Mouse (Mus musculus): Measurements from ENCODE around the gene Zbtb2. TPM values are rescaled to one million over a fixed set of nuclear protein-coding genes. Genes with fewer than 3 reads are reported as not detected.
A peak's percentile ranks its signal among the peaks of the same experiment; 100 is the strongest.

Gene Zbtb2
- total and polyA plus RNA-seq, 3 experiments: 6.1 to 11.4 (median 11.1) TPM

GRCm38 (mm10) chr10:4347591-4347990 is 40.3 kb downstream of the Zbtb2 start:
- Histone ChIP-seq H3K4me1 (ENCODE audit: control insufficient read depth in 1 of 2, insufficient read depth in 2 of 2) (peaks cover 0 to 4% of the 10 kb centered on the region in 2 experiments; a peak in 1 of 4 replicates), H3K9ac (ENCODE audit: insufficient read depth, low read depth) (no peak overlapping the region), H3K4me2 (ENCODE audit: insufficient read depth, low read depth, poor library complexity, severe bottlenecking) (no peak overlapping the region), H3K4me3 (replicated peaks in 1 of 3; ENCODE audit: low read depth in 2 of 3, low read length in 2 of 3, poor library complexity in 1 of 3) (no peak overlapping the region), H3K79me2 (replicated peaks; ENCODE audit: control insufficient read depth, extremely low read depth, insufficient read depth, poor library complexity, severe bottlenecking) (no peaks in the 10 kb centered on the region), H3K9me3 (replicated peaks; ENCODE audit: low read length) (no peaks in the 10 kb centered on the region), H3K27me3 (replicated peaks) (no peaks in the 10 kb centered on the region), H3K36me3 (replicated peaks in 1 of 2; ENCODE audit: control insufficient read depth in 1 of 2, insufficient read depth in 1 of 2, low read length in 1 of 2) (no peaks in the 10 kb centered on the region), H3K27ac (ENCODE audit: insufficient read depth, low read depth) (no peak overlapping the region)
- TF ChIP-seq E2F4 (IDR thresholded peaks at IDR 0.05; ENCODE audit: insufficient replicate concordance, low read depth, low read length) (no peak), MEF2A (IDR thresholded peaks at IDR 0.05; ENCODE audit: borderline replicate concordance, low read depth, low read length) (no peak), NRF1 (IDR thresholded peaks at IDR 0.05; ENCODE audit: low read depth, low read length) (no peak), ELF1 (IDR thresholded peaks at IDR 0.05; ENCODE audit: low read depth, low read length) (no peak), ZKSCAN1 (IDR thresholded peaks at IDR 0.05; ENCODE audit: borderline replicate concordance, low read depth, low read length) (no peak), ZMIZ1 (IDR thresholded peaks at IDR 0.05; ENCODE audit: low read depth, low read length) (no peak), ZC3H11A (IDR thresholded peaks at IDR 0.05; ENCODE audit: low read depth, low read length) (no peak)
- DNase-seq (ENCODE audit: extremely low read depth): no peak
- in situ Hi-C loops (cut with MboI; ENCODE audit: low pct_ligation_motif_present, low pct_unique_long_range_greater_than_20kb, low sequenced_read_pairs) (loop anchor here (25.0 kb wide), 2 partner anchors 260 to 810 kb away; partner anchors contain the start of gene Iyd), dilution Hi-C loops (cut with MboI; ENCODE audit: extremely low pct_ligation_motif_present, extremely low pct_unique_long_range_greater_than_20kb, low sequenced_read_pairs) (no loop called here)

GRCm38 (mm10) chr10:4347136-4347492 is 40.8 kb downstream of the Zbtb2 start:
- Histone ChIP-seq H3K79me2 (replicated peaks; ENCODE audit: control insufficient read depth, extremely low read depth, insufficient read depth, poor library complexity, severe bottlenecking) (no peaks in the 10 kb centered on the region), H3K4me2 (ENCODE audit: insufficient read depth, low read depth, poor library complexity, severe bottlenecking) (peak overlapping the region; percentile 78), H3K9ac (ENCODE audit: insufficient read depth, low read depth) (no peak overlapping the region), H3K4me3 (replicated peaks in 1 of 3; ENCODE audit: low read depth in 2 of 3, low read length in 2 of 3, poor library complexity in 1 of 3) (peak overlapping the region in 1 of 3 experiments; percentile 49), H3K27me3 (replicated peaks) (no peaks in the 10 kb centered on the region), H3K27ac (ENCODE audit: insufficient read depth, low read depth) (no peak overlapping the region), H3K4me1 (ENCODE audit: control insufficient read depth in 1 of 2, insufficient read depth in 2 of 2) (peaks cover 0 to 4% of the 10 kb centered on the region in 2 experiments; a peak in 1 of 4 replicates), H3K36me3 (replicated peaks in 1 of 2; ENCODE audit: control insufficient read depth in 1 of 2, insufficient read depth in 1 of 2, low read length in 1 of 2) (no peaks in the 10 kb centered on the region), H3K9me3 (replicated peaks; ENCODE audit: low read length) (no peaks in the 10 kb centered on the region)
- no peak for TF ChIP-seq ZC3H11A (IDR thresholded peaks at IDR 0.05; ENCODE audit: low read depth, low read length)
- TF ChIP-seq SIN3A (IDR thresholded peaks at IDR 0.05; ENCODE audit: low read length): no peak
- TF ChIP-seq JUN (IDR thresholded peaks at IDR 0.05; ENCODE audit: insufficient read depth, low read depth, low read length): no peak
- no peak for TF ChIP-seq TBP (conservative IDR thresholded peaks at IDR 0.05; ENCODE audit: low read depth, low read length)
- no peak for TF ChIP-seq ZNF384 (IDR thresholded peaks at IDR 0.05; ENCODE audit: low read depth, low read length)
- TF ChIP-seq BHLHE40 (IDR thresholded peaks at IDR 0.05; ENCODE audit: low read depth, low read length): no peak
- no peak for TF ChIP-seq RCOR1 (conservative IDR thresholded peaks at IDR 0.05; ENCODE audit: low read depth, low read length)
- no peak for TF ChIP-seq E2F4 (IDR thresholded peaks at IDR 0.05; ENCODE audit: insufficient replicate concordance, low read depth, low read length)
- TF ChIP-seq NELFE (IDR thresholded peaks at IDR 0.05; ENCODE audit: low read depth, low read length): no peak
- TF ChIP-seq MXI1 (IDR thresholded peaks at IDR 0.05; ENCODE audit: low read depth, low read length): no peak
- no peak for TF ChIP-seq EP300 (IDR thresholded peaks at IDR 0.05; ENCODE audit: low read length)
- no peak for TF ChIP-seq ETS1 (conservative IDR thresholded peaks at IDR 0.05; ENCODE audit: low read depth, low read length)
- TF ChIP-seq POLR2AphosphoS2 (IDR thresholded peaks at IDR 0.05; ENCODE audit: low read depth, low read length): no peak
- TF ChIP-seq ELF1 (IDR thresholded peaks at IDR 0.05; ENCODE audit: low read depth, low read length): no peak
- TF ChIP-seq TCF12 (IDR thresholded peaks at IDR 0.05; ENCODE audit: low read depth, low read length): no peak
- no peak for TF ChIP-seq POLR2A (IDR thresholded peaks at IDR 0.05; ENCODE audit: low read depth, low read length)
- TF ChIP-seq CTCF (conservative IDR thresholded peaks at IDR 0.05 in 1 of 2, IDR thresholded peaks at IDR 0.05 in 1 of 2; ENCODE audit: low read depth in 2 of 2, low read length in 2 of 2): no peak
- TF ChIP-seq JUND (conservative IDR thresholded peaks at IDR 0.05; ENCODE audit: low read depth, low read length): no peak
- dilution Hi-C loops (cut with MboI; ENCODE audit: extremely low pct_ligation_motif_present, extremely low pct_unique_long_range_greater_than_20kb, low sequenced_read_pairs) (no loop called here), in situ Hi-C loops (cut with MboI; ENCODE audit: low pct_ligation_motif_present, low pct_unique_long_range_greater_than_20kb, low sequenced_read_pairs) (loop anchor here (25.0 kb wide), 2 partner anchors 260 to 810 kb away; partner anchors contain the start of gene Iyd)
- no peak for DNase-seq (ENCODE audit: extremely low read depth)
